Mouse (Mus musculus) brain, embryonic 18.5 days (tissue): Measurements from ENCODE around the gene Tecr.
"Not testable (repeated sequence)": the region's sequence is repeated elsewhere in the genome, so short reads cannot be mapped to it uniquely, and the experiment has no call there.

Source experiments
- DNase-seq: peaks from one replicate; pipeline ENCODE4 v3.0.0-alpha.2; 2012; ENCODE audit warnings: low read depth, low spot score

Gene Tecr

GRCm38 (mm10) chr8:83583236-83583635, 24.5 kb downstream of the Tecr start:
- DNase-seq, result no peak

GRCm38 (mm10) chr8:83582226-83582625, 25.5 kb downstream of the Tecr start:
- DNase-seq, result no peak

GRCm38 (mm10) chr8:83580826-83581225, 26.9 kb downstream of the Tecr start:
- no peak for DNase-seq

GRCm38 (mm10) chr8:83579676-83580075, 28.1 kb downstream of the Tecr start:
- DNase-seq, result no peak

- no peak for DNase-seq
Observed at GRCm38 (mm10) chr8:83578131-83579055, 29.4 kb downstream of the Tecr start.

GRCm38 (mm10) chr8:83577384-83577791, 30.4 kb downstream of the Tecr start:
- no peak for DNase-seq

GRCm38 (mm10) chr8:83576921-83577320, 30.9 kb downstream of the Tecr start:
- DNase-seq, result no peak

GRCm38 (mm10) chr8:83576516-83576895, 31.3 kb downstream of the Tecr start:
- no peak for DNase-seq

- no peak for DNase-seq
Observed at GRCm38 (mm10) chr8:83575561-83576515, 31.9 kb downstream of the Tecr start.

- no peak for DNase-seq
Observed at GRCm38 (mm10) chr8:83574631-83575315, 33.0 kb downstream of the Tecr start.

GRCm38 (mm10) chr8:83573140-83573875, 34.5 kb downstream of the Tecr start:
- DNase-seq, result no peak

- DNase-seq, result no peak
Observed at GRCm38 (mm10) chr8:83572246-83572812, 35.4 kb downstream of the Tecr start.

- no peak for DNase-seq
Observed at GRCm38 (mm10) chr8:83571791-83572190, 36.0 kb downstream of the Tecr start.

GRCm38 (mm10) chr8:83571001-83571340, 36.8 kb downstream of the Tecr start:
- not testable (repeated sequence) for DNase-seq

GRCm38 (mm10) chr8:83570272-83571000, 37.3 kb downstream of the Tecr start:
- DNase-seq, result no peak

GRCm38 (mm10) chr8:83569165-83569564, 38.6 kb downstream of the Tecr start:
- DNase-seq, result no peak

GRCm38 (mm10) chr8:83568755-83569154, 39.0 kb downstream of the Tecr start:
- no peak for DNase-seq

GRCm38 (mm10) chr8:83568128-83568527, 39.6 kb downstream of the Tecr start:
- no peak for DNase-seq

- no peak for DNase-seq
Observed at GRCm38 (mm10) chr8:83567668-83568067, 40.1 kb downstream of the Tecr start.
